Mouse (Mus musculus): Measurements from ENCODE around the gene 2310034C09Rik.
"Not testable (repeated sequence)": the region's sequence is repeated elsewhere in the genome, so short reads cannot be mapped to it uniquely, and the experiment has no call there.

The 2310034C09Rik gene

DNA sequence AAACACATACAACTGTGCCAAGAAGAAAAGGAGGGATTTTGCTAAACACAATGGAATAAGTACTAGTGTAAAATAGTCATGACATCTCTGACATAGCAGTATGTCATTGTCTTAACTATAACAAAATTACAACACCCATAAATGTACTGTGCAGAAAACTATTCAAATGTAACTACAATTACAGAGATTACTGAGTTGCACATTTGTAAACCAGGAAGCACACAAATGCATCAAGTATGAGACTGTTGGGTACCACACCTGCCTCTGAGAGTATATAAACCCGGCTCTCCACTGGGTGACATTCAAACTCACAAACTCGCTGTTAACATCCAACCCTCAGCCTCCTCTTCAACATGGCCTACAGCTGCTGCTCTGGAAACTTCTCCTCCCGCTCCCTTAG lies at the start of gene 2310034C09Rik:
Gene 2310034C09Rik, plus strand, starts transcription at position 301 of the 400 bp plus-strand sequence.
- not testable (repeated sequence) for DNase-seq

DNA sequence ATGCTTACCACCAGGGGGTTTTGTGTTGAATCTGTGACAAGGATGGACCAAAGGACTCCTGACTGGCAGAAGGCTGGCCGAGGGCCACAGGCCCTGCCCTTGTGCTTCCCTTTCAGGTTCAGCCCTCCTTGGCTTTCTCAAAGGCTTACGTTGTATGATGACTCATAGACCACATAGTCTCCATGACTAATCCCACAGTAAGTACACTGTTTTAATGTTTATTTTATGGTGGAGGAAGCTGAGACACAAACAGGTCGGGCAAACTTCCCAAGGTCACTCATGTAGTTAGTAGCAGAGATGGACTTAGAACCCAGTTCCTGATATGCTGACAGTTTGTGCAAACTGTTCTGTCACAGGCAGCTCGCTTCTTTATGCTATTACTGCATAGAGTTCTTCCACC lies 47.9 kb upstream of the 2310034C09Rik start:
- no peak for DNase-seq

DNA sequence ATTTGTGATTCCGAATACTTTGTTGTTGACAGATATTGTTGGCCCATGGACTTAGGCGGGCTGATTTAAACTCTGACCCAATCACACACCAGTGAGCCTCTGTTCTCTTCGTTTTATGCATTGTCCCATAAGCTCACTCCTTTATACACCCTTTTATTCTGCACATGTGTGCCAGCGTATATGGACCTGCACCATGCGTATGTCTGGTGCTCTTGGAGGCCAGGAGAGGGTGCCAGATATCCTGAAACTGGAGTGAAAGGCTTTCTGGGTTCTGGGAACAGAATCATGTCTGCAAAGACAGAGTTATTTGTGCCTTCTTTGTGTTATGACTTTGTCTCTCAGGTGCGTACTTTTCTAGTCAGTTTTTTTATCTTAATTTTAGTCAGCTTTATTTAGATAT lies 47.4 kb upstream of the 2310034C09Rik start:
- DNase-seq: no peak

DNA sequence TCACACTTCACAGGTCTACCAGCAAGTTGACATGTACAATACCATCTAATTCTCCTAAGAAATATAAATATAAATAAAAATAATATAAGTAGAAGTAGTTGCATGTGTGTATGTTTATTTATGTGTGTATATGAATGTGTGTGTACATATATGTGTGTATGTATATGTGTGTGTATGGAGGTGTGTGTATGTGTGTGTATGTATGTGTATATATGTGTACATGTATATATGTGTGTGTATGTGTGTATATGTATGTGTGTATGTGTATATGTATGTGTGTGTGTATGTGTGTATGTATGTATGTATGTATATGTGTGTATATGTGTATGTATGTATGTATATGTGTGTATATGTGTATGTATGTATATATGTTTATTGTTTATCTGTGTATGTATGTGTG lies 42.1 kb upstream of the 2310034C09Rik start:
- DNase-seq: no peak

DNA sequence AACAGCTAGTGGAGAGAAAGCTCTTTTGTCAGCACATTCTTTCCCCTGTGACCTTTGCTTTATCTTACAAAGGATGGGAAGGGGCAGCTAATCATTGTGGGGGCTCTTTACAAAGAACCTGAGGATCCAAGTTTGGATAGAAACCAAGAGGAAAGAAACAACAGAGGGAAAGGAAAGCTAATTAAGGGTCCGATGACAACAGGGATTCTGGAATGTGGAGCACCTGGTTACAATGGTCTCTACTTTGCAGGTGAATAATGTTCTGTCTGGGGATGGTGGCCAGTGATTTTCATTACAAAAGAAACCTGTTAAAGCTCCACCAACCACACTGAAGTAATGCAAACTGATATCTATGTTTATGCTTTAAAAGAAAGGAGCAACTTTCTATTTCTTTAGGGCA lies 38.6 kb upstream of the 2310034C09Rik start:
- no peak for DNase-seq

- DNase-seq: no peak
Measured at GRCm38 (mm10) chr16:88728812-88729275, 29.8 kb upstream of the 2310034C09Rik start, which contains the start of gene Krtap13-1. TSS of gene Krtap13-1 (plus strand) at chr16:88728862.

GRCm38 (mm10) chr16:88735391-88735790 lies 23.3 kb upstream of the 2310034C09Rik start:
- DNase-seq: no peak

DNA sequence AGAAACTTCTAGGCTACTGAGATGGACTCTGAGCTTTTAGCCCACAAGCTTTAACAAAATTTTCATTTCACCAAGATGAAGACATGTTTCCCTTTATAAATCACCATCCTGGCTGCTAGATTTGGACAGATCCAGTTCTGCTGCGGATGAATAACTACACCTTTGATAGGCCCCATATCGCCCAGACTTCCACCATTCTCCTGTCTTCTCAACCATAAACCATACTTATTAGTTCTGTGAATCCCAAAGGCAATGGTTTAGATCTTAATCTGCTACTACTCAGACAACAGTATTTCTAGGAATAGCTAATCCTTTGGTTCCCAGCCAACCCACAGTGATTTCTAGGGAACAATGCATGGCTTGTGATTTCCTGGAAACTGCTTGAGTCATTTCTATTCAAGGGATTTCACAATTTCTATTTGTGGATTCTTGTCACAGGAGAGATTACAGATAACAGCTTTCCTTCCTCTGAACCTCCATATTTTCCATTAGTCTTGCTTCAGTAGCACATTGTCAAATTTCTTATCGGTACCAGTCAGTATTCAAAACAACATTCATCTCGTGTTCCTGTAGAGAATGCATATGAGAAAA lies 13.8 kb upstream of the 2310034C09Rik start:
- no peak for DNase-seq

GRCm38 (mm10) chr16:88747943-88748342 lies 10.7 kb upstream of the 2310034C09Rik start:
- no peak for DNase-seq

- DNase-seq: not testable (repeated sequence)
Measured at GRCm38 (mm10) chr16:88751535-88751934, 7.1 kb upstream of the 2310034C09Rik start, which contains the start of gene Krtap13. TSS of gene Krtap13 (minus strand) at chr16:88751635.

DNA sequence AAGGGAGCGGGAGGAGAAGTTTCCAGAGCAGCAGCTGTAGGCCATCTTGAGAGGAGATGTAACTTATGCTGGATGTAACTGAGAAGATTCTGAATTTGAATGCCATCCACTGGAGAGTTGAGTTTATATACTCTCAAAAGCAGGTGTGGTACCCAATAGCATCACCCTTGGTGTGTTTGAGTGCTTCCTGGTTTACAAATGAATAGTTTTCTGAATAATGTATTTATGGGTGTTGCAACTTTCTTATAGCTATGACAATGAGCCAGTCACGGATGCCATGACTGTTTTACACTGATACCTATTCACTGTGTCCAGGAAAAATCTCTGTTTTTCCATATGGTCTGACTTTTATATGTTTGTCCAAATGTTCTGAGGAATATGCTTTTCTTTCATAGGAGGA lies 15.5 kb downstream of the 2310034C09Rik start, which contains the start of gene 2310057N15Rik:
Gene 2310057N15Rik, minus strand, starts transcription at position 101 of the 400 bp plus-strand sequence.
- DNase-seq: no peak

GRCm38 (mm10) chr16:88777596-88777995 lies 18.9 kb downstream of the 2310034C09Rik start, which contains the start of gene Gm5965:
TSS of gene Gm5965 (plus strand) at chr16:88777896.
- DNase-seq: no peak

DNA sequence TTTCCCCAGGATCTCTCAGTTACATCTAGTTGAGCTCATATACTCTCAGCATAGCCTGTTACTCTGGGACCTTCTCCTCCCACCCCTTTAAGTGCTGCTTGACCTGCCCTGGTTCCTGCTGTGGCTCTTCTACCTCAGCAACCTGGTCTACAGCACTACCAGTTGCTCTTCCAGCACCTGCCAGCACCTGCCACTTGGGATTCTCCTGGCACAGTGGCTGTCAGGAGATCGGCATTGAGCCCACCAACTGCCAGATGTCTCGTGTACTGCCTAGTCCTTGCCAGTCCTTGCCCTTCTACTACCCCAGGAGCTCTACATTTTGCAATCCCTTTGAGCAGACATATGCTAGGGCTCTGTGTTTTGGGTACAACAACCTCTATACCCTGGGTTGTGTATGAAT lies 28.1 kb downstream of the 2310034C09Rik start:
- no peak for DNase-seq
